Mouse (Mus musculus): Measurements from ENCODE around the gene Tspo2. TPM values are rescaled to one million over a fixed set of nuclear protein-coding genes. Genes with fewer than 3 reads are reported as not detected.

Gene Tspo2
- polyA plus RNA-seq, 1 experiment = 0.42 TPM

- no peak for DNase-seq (ENCODE audit: low read depth)
Observed at GRCm38 (mm10) chr17:48450666-48451352, 513 bp downstream of the Tspo2 start.

- no peak for DNase-seq (ENCODE audit: low read depth)
Observed at GRCm38 (mm10) chr17:48447675-48448074, 3.6 kb downstream of the Tspo2 start.

DNA sequence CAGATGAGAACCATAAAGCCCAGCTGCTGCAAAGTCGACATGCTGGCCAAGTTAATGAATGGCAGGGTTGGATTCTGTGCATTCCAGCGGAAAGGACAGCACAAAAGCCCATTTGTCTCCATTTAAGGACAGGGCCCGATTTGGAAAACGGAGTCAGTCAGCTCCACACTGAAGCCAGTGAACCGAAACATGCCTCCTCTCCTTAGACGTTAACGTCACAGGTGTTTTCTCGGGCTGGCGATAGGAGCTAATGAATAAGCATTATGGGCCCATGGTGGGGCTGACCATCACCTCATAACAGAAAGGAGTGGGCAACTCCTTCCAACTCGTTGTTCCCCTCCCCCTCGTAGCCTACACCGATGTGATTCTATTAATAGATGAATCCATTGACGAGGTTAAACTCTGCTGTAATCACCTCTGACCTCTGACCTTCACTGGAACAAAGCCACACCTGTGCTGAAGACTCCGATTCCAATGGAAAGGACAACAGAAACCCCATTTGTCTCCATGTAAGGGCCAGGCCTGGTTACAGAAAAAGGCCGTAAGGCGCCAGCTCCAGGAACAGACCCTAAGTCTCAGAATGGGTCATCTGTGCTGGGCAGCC lies 7.7 kb downstream of the Tspo2 start:
- no peak for DNase-seq (ENCODE audit: low read depth)

- no peak for DNase-seq (ENCODE audit: low read depth)
Observed at GRCm38 (mm10) chr17:48442745-48443457, 8.4 kb downstream of the Tspo2 start.

DNA sequence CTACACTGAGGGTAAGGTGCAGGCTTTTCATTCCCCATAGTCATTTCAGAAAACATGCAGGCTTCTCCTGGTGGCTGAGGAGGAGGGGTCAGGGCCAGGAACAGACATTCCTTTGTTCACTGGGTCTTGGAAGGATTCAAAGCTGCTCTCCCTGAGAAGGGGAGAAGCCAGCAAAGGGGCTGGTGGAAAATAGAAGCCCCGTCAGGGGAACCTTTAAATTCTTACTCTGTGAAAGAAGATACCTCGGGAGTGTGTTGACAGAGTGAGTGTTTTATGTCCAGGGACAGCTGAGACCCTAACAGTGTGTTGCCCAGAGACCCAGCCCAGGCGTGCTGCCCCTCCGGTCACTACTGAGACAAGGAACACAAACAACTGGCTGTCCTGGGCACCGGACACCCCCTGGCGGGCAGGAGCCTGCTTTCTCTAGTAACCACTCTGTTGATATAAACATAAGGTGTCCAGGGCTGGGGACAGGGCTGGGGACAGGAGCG lies 13.9 kb downstream of the Tspo2 start:
- DNase-seq (ENCODE audit: low read depth) = no peak

- DNase-seq (ENCODE audit: low read depth) = no peak
Observed at GRCm38 (mm10) chr17:48436487-48436886, 14.8 kb downstream of the Tspo2 start.

DNA sequence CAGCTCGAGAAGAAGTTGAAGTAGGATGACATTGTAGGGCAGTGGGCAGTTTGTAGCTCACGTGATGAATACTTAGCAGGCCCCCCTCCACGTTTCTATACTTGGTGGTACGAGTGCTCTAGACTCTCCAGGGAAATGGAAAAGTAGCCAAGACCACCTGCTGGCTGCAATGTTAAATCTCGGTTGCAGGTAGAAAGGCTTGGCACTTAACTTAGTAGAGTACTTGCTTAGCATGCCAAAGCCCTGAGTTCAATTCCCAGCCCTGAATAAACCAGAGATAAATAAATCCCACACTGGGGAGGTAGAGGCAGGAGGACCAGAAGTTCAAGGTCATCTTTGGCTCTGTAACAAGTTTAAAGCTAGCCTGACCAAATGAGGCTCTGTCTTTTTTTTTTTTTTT lies 16.8 kb downstream of the Tspo2 start:
- DNase-seq (ENCODE audit: low read depth) = no peak

DNA sequence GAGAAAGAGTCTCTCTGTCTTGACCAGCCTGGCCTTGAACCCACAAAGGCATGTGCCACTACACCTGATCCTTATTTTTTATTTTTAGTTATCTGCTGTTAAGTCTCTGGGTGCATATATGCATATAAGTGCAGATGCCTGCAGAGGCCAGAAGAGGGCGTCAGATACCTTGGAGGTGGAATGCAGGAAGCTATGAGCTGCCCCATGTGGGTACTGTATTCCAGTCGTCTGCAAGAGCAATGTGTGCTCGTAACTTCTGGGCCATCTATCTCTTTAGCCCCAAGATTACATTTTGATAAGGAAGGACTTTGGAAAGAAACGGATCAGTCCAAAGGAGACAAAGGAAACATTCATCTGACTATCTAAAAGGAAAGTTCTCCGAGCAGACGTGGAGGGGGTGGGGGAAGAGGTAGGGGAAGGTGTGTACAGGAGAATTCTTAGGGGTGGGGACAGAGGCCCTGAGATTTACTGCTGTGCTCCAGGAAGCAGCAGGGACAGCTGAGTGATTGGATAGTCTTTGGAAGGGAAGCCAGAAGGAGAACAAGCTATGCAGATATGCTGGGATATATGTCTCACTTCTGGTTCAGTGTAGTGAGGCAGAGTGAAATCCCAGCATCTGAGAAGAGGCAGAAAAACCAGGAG lies 17.5 kb downstream of the Tspo2 start:
- no peak for DNase-seq (ENCODE audit: low read depth)

DNA sequence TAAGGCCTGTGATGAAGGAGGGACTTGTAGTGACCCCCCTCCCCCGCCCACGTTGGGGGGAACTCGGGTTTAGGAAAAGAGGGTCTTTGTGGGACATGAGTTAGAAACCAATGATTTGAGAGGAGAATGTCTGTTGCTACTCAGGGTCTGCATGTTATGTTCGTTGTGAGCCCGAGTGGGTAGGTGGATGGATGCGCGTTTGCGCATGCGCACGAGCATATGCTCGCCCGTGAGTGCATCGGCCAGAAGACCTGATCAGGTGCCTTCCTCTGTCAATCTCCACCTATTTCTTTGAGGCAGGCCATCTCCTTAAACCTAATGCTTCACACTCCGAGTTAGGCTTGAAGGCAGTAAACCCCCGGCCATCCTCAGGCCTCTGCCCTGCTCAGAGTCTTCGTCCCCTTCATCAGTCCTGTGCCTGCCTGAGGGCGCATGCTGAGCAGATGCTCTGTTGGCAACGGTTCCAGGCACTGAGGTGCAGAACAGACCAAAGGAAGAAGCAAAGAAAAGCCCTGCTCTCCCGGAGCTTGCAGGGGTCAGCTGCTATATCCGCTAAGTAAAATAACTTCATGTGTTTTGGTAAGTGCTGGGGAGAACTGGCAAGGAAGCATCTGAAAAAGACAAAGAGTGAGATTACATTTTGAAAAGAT lies 18.2 kb downstream of the Tspo2 start:
- no peak for DNase-seq (ENCODE audit: low read depth)

- no peak for DNase-seq (ENCODE audit: low read depth)
Observed at GRCm38 (mm10) chr17:48432158-48432980, 19.0 kb downstream of the Tspo2 start, which contains the start of gene Apobec2. Gene Apobec2 (minus strand): TSS chr17:48432930.

- DNase-seq (ENCODE audit: low read depth) = no peak
Observed at GRCm38 (mm10) chr17:48431054-48431453, 20.3 kb downstream of the Tspo2 start.

DNA sequence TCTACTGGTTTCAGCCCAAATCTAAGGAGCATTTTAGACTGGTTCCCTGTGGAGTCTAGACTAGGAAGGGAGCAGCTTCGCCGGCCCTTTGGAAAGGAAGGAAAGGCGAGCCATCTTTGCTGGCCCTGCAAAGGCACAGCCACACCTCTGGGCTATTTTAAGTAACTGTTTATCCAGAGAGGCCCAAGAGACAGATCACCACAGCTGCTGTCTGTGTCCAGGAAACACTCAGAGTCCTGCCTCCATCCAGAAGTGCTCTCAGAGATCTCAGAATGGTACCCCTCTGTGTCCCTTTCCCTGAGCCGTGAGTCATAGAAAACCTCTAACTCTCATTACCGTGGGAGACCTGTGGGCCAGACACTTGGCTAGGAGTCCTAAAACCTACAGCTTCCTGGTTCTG lies 20.9 kb downstream of the Tspo2 start:
- DNase-seq (ENCODE audit: low read depth) = no peak

DNA sequence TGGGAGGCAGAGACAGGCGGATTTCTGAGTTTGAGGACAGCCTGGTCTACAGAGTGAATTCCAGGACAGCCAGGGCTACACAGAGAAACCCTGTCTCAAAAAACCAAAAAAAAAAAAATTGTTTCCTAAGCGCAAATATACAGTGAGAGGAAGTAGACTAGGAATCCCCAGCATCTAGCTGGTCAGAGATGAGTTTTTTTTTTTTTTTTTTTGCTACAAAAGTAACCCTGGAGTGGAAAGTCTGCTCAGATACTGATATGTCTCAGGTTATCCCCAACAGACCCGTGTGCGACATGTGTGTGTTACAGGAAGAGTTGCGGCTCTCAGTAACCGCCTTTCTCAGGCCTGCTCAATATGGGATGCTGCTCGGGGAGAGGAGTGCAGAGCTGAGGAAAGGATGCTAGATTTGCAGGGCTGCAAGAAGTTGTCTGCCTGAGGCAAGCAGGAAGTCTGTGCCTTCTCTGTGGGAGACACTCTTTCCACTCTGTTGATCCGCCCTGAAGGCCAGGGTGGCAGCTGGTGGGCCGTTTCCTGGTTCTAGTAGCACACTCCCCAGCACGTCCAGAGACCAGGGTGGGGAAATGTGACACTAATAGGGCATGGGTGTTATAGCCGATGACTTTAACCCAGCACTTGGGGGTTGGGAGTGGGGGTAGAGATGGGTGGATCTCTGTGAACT lies 23.3 kb downstream of the Tspo2 start:
- no peak for DNase-seq (ENCODE audit: low read depth)

- no peak for DNase-seq (ENCODE audit: low read depth)
Observed at GRCm38 (mm10) chr17:48426991-48427750, 24.2 kb downstream of the Tspo2 start.

DNA sequence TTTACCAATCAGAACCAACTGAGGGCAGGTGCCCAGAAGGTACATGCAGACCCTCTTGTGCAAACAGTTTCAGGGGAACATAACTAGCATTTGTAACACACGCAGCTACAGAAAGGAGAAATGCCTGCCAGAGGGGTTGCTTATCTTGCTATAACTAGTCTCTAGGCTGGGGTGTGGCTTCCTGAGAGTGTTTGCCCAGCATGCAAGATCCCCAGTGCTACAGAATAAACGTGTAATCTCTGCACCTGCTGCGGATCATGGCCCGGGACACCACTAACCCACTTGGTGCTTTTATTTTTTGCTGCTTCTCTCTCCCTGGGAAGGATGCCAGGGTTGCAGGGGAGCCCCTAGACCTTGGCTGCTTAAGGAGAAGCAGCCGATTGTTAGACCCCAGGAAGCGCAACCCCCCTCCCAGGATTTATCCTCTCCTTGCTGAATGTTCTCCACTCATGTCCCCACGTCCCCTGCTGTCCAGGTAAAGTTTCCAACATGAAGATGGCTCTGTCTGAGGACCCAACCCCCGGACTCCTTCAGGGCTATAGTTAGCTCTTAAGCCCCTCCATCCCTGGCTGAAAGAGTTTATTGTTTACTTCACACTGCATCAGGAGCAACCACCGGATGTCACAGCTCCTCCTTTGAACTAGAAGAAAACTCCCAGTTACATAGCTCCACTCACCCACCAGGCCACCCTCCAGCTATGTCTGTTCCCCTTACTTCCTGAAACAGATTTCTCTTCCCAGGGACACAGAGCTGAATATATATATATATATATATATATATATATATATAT lies 25.3 kb downstream of the Tspo2 start:
- DNase-seq (ENCODE audit: low read depth) = no peak

GRCm38 (mm10) chr17:48424237-48424636 lies 27.1 kb downstream of the Tspo2 start:
- DNase-seq (ENCODE audit: low read depth) = no peak

DNA sequence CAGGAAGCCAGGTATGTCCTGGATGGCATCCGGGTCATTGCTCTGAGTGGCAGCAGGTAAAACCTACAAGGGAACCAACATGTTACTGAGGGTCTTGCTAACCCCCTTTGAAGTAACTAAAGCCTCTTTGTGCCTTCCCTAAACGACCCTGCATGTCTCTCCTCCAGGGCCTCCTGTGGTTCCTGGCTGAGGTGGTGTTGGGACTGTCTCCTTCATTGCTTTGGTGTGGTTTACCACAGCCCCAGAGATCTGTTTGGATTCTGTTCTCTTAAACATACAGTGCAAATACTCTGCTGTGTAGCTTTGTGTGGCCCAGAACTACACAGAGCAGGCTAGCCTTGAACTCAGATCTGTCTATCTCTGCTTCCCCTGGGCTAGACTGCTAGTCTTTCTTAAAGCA lies 31.8 kb downstream of the Tspo2 start:
- DNase-seq (ENCODE audit: low read depth) = no peak

- no peak for DNase-seq (ENCODE audit: low read depth)
Observed at GRCm38 (mm10) chr17:48418781-48419180, 32.5 kb downstream of the Tspo2 start.

GRCm38 (mm10) chr17:48418174-48418573 lies 33.1 kb downstream of the Tspo2 start:
- no peak for DNase-seq (ENCODE audit: low read depth)

Measured in gonadal fat pad, adult 2 months (tissue).